Mouse (Mus musculus) mouse embryonic stem cell (cell line): Measurements from ENCODE around the gene Clpsl2.
"Not testable (repeated sequence)": the region's sequence is repeated elsewhere in the genome, so short reads cannot be mapped to it uniquely, and the experiment has no call there.

Experiments used
- in situ Hi-C, 2 experiments: fragments of 300-500 bp; cut with MboI; formaldehyde crosslinking; loops; 1 replicate in 1 of 2; 3 replicates in 1 of 2; pipeline ENCODE4 v1.14.3; 2019 to 2020; ENCODE audit warnings: low sequenced_read_pairs in 2 of 2, low pct_unique_long_range_greater_than_20kb in 1 of 2, mixed read lengths in 1 of 2; ENCODE audit not compliant: unreplicated experiment in 1 of 2

Gene Clpsl2

GRCm38 (mm10) chr17:28546925-28547324, 2.3 kb upstream of the Clpsl2 start:
- in situ Hi-C loops: no loop called here

- in situ Hi-C loops: no loop called here
Measured at GRCm38 (mm10) chr17:28548550-28548949, 661 bp upstream of the Clpsl2 start.

GRCm38 (mm10) chr17:28553040-28553793, 4.0 kb downstream of the Clpsl2 start:
- in situ Hi-C loops: no loop called here

GRCm38 (mm10) chr17:28554021-28554420, 4.8 kb downstream of the Clpsl2 start:
- in situ Hi-C loops: not testable (repeated sequence)

- in situ Hi-C loops: no loop called here
Measured at GRCm38 (mm10) chr17:28556635-28557396, 7.6 kb downstream of the Clpsl2 start.

- in situ Hi-C loops: no loop called here
Measured at GRCm38 (mm10) chr17:28557772-28558171, 8.6 kb downstream of the Clpsl2 start.

- in situ Hi-C loops: no loop called here
Measured at GRCm38 (mm10) chr17:28560598-28560997, 11.4 kb downstream of the Clpsl2 start, which contains the start of gene Clps. Gene Clps, minus strand, starts transcription at chr17:28560766.

- in situ Hi-C loops: no loop called here
Measured at GRCm38 (mm10) chr17:28561613-28562012, 12.4 kb downstream of the Clpsl2 start.

- in situ Hi-C loops: no loop called here
Measured at GRCm38 (mm10) chr17:28565181-28565580, 16.0 kb downstream of the Clpsl2 start.

- in situ Hi-C loops: no loop called here
Measured at GRCm38 (mm10) chr17:28567541-28567940, 18.3 kb downstream of the Clpsl2 start.

GRCm38 (mm10) chr17:28571868-28572267, 22.7 kb downstream of the Clpsl2 start:
- in situ Hi-C loops: no loop called here

GRCm38 (mm10) chr17:28572521-28572920, 23.3 kb downstream of the Clpsl2 start:
- in situ Hi-C loops: no loop called here

- in situ Hi-C loops: no loop called here
Measured at GRCm38 (mm10) chr17:28572941-28573340, 23.7 kb downstream of the Clpsl2 start.

- in situ Hi-C loops: no loop called here
Measured at GRCm38 (mm10) chr17:28575244-28576125, 26.3 kb downstream of the Clpsl2 start, which contains the start of gene Lhfpl5. Gene Lhfpl5, plus strand, starts transcription at chr17:28575641.

- in situ Hi-C loops: no loop called here
Measured at GRCm38 (mm10) chr17:28580396-28580795, 31.2 kb downstream of the Clpsl2 start.

- in situ Hi-C loops: no loop called here
Measured at GRCm38 (mm10) chr17:28581056-28581455, 31.8 kb downstream of the Clpsl2 start.

- in situ Hi-C loops: no loop called here
Measured at GRCm38 (mm10) chr17:28586509-28586908, 37.3 kb downstream of the Clpsl2 start.

- in situ Hi-C loops: no loop called here
Measured at GRCm38 (mm10) chr17:28588591-28588990, 39.4 kb downstream of the Clpsl2 start.

- in situ Hi-C loops: no loop called here
Measured at GRCm38 (mm10) chr17:28590596-28590995, 41.4 kb downstream of the Clpsl2 start.
